Mouse (Mus musculus) hindbrain, embryonic 16.5 days (tissue): Measurements from ENCODE around the gene Ubr4. TPM values are rescaled to one million over a fixed set of nuclear protein-coding genes. Genes with fewer than 3 reads are reported as not detected.
"Not testable (repeated sequence)": the region's sequence is repeated elsewhere in the genome, so short reads cannot be mapped to it uniquely, and the experiment has no call there.

Experiments used
- ATAC-seq: fragments of 200-750 bp; cut with Nextera tagmentation; 2 replicates; pipeline ENCODE4 v1.8.0; 2017; ENCODE audit warnings: moderate TSS enrichment, moderate library complexity
- H3K27ac ChIP-seq: fragments of 300-500 bp; sonication (generic); 2 replicates; pipeline ENCODE4 v1.5.1; 2014; ENCODE audit warnings: low read depth, mild to moderate bottlenecking, control low read depth, low read length, moderate library complexity
- H3K27me3 ChIP-seq: fragments of 300-500 bp; sonication (generic); replicated peaks from 2 replicates; pipeline ENCODE4 v1.6.1; 2014; ENCODE audit warnings: low read length; ENCODE audit not compliant: control insufficient read depth, insufficient read depth
- H3K36me3 ChIP-seq: fragments of 300-500 bp; sonication (generic); 2 replicates; pipeline ENCODE4 v1.6.1; 2014; ENCODE audit warnings: mild to moderate bottlenecking, low read length, moderate library complexity, mixed read lengths; ENCODE audit not compliant: control insufficient read depth, insufficient read depth
- H3K4me1 ChIP-seq: fragments of 300-500 bp; sonication (generic); 2 replicates; pipeline ENCODE4 v1.6.1; 2014; ENCODE audit warnings: low read depth, low read length; ENCODE audit not compliant: control insufficient read depth, insufficient read depth
- H3K4me2 ChIP-seq: fragments of 300-500 bp; sonication (generic); 2 replicates; pipeline ENCODE4 v1.6.1; 2014; ENCODE audit warnings: mild to moderate bottlenecking, low read length, control low read depth, moderate library complexity
- H3K4me3 ChIP-seq: fragments of 300-500 bp; sonication (generic); 2 replicates; pipeline ENCODE4 v1.5.1; 2014; ENCODE audit warnings: mild to moderate bottlenecking, low read length, control low read depth, moderate library complexity
- H3K9ac ChIP-seq: fragments of 300-500 bp; sonication (generic); 2 replicates; pipeline ENCODE4 v1.6.1; 2014; ENCODE audit warnings: low read depth, mild to moderate bottlenecking, control low read depth, low read length, moderate library complexity
- H3K9me3 ChIP-seq: fragments of 300-500 bp; sonication (generic); 2 replicates; pipeline ENCODE4 v1.6.1; 2014; ENCODE audit warnings: mild to moderate bottlenecking, low read length, moderate library complexity; ENCODE audit not compliant: control insufficient read depth
- WGBS: fragments of 180-500 bp; shearing (Covaris S2); extraction: QIAGEN DNeasy Blood & Tissue Kit; methylation state at CpG from one replicate; pipeline ENCODE4 v1.1.7; 2014; 5-methylcytosine and 5-hydroxymethylcytosine counted together
- polyA plus RNA-seq: library from polyadenylated mRNA; unstranded; fragments of >200 nt; fragmentation: Nextera tagmentation; extraction: Ambion mirVana; gene quantifications from 2 replicates; pipeline ENCODE4 v1.2.1, GENCODE M21; 2015

Ubr4 gene
- polyA plus RNA-seq, 1 experiment from 2014 or later: 82.1 TPM

DNA sequence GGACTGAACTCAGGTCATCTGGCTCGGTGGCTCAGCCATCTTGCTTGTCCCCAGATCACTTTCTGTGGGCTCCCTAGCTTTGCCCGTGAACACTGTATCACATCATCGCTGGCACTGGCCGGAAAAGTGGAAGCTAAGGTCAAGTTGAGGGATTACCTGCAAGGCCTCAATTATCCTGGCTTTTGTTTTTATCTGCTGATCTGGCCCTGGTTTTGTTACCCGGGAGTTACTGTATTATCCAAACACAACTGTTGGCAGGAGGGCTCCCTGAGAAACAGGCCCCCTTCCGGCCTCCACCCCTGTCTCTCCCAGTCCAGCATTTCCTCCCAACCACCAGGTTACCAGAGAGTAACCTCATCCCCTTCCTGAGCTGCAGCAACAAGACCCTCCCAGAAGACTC, 166.8 kb downstream of the Ubr4 start:
- Histone ChIP-seq H3K36me3 (no peaks in the 10 kb centered on the region), H3K9me3 (no peaks in the 10 kb centered on the region), H3K4me3 (no peak overlapping the region), H3K4me1 (no peaks in the 10 kb centered on the region), H3K27me3 (no peaks in the 10 kb centered on the region), H3K27ac (no peak overlapping the region), H3K4me2 (no peak overlapping the region), H3K9ac (no peak overlapping the region)
- 74% methylated on average over 6 of the region's 6 CpGs for WGBS
- ATAC-seq: no peak

DNA sequence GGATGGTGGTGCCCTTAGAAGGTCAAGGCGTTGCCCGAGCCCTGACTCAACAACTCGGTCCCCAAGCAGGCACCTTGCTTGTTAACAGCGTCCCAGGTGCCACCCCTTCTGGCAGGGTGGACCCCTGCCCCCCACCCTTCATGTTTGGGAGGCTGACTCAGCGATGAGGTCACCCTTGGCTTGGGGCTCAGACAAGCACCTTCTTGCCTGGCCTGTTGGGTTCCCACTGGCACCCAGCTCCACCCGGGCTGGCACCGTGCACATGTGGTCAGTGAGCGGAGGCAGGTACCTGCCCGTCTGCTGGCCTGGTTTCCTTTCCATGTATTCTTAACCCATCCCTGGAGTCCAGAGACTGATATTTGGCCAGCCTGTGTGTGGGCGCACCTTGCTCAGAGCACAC, 169.5 kb downstream of the Ubr4 start:
- Histone ChIP-seq H3K4me2 (no peak overlapping the region), H3K4me1 (peaks cover 4% of the 10 kb centered on the region), H3K27ac (no peak overlapping the region), H3K4me3 (no peak overlapping the region), H3K36me3 (no peaks in the 10 kb centered on the region), H3K9me3 (no peaks in the 10 kb centered on the region), H3K9ac (no peak overlapping the region), H3K27me3 (no peaks in the 10 kb centered on the region)
- WGBS: 89% methylated on average over 10 of the region's 10 CpGs
- ATAC-seq: no peak

DNA sequence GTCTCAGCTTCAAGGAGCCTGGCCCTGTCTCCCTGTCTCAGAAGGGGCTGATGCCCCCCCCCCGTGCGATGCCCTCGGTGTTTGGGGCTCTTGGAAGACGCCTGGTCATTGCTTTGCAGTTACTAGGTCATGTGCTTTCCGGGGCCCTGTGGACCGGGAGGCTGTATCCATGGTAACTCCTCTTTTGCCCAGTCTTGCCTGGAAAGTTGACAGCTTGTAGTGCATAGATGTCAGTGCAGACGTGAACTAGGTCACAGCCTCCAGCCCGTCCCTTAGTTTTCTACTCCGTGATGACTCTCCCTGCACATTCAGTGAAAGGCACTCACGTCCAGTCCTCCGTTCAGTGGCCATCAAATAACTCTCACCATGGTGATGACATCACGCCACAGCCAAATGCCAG, 174.1 kb downstream of the Ubr4 start:
- peak; percentile 67 for ATAC-seq
- no peaks in the 10 kb centered on the region for H3K36me3 ChIP-seq
- no peak overlapping the region for H3K9ac ChIP-seq
- 46% methylated on average over 12 of the region's 12 CpGs for WGBS
- H3K27ac ChIP-seq: no peak overlapping the region
- H3K4me3 ChIP-seq: no peak overlapping the region
- H3K4me2 ChIP-seq: no peak overlapping the region
- H3K27me3 ChIP-seq: no peaks in the 10 kb centered on the region
- H3K9me3 ChIP-seq: no peaks in the 10 kb centered on the region
- peaks cover 4% of the 10 kb centered on the region for H3K4me1 ChIP-seq

DNA sequence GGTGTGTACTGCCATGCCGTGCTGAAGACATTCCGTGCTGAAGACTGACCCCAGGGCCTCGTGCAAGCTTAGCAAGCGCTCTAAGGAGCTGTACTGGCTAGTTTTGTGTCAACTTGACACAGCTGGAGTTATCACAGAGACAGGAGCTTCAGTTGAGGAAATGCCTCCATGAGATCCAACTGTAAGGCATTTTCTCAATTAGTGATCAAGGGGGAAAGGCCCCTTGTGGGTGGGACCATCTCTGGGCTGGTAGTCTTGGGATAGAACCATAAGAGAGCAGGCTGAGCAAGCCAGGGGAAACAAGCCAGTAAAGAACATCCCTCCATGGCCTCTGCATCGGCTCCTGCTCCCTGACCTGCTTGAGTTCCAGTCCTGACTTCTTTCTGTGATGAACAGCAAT, 177.8 kb downstream of the Ubr4 start, which contains the start of gene Iffo2:
Iffo2 (plus strand) TSS at position 301 of the 400 bp plus-strand sequence.
- not testable (repeated sequence) for H3K4me3 ChIP-seq, H3K9me3 ChIP-seq, H3K4me2 ChIP-seq, H3K27me3 ChIP-seq, ATAC-seq, H3K36me3 ChIP-seq, H3K9ac ChIP-seq, H3K27ac ChIP-seq, H3K4me1 ChIP-seq
- 86% methylated on average over 5 of the region's 5 CpGs for WGBS

DNA sequence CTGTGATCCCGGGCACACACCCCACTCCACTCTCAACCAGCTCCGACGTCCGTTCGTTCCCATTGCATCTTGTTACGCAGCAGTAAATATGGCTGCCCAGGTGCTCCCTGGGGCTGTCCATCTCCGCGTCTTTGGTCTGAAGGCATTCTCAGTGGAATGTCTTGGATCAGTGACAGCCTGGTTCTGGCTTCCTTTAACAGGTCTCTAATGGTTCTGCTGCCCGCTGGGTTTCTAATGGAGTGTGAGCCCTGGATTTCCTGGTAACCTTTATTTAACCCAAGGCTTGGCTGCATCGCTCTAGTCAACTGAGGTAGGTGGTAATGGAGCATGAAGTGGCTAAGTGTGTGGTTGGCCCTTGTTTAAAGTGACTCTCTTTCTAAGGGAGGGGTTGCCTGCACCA, 179.7 kb downstream of the Ubr4 start:
- no peaks in the 10 kb centered on the region for H3K36me3 ChIP-seq
- no peak overlapping the region for H3K27ac ChIP-seq
- no peaks in the 10 kb centered on the region for H3K4me1 ChIP-seq
- no peaks in the 10 kb centered on the region; the same call in 1 of the 2 replicates for H3K27me3 ChIP-seq
- no peak for ATAC-seq
- no peak overlapping the region for H3K4me2 ChIP-seq
- no peaks in the 10 kb centered on the region for H3K9me3 ChIP-seq
- 89% methylated on average over 10 of the region's 10 CpGs for WGBS
- H3K4me3 ChIP-seq: no peak overlapping the region
- no peak overlapping the region for H3K9ac ChIP-seq

DNA sequence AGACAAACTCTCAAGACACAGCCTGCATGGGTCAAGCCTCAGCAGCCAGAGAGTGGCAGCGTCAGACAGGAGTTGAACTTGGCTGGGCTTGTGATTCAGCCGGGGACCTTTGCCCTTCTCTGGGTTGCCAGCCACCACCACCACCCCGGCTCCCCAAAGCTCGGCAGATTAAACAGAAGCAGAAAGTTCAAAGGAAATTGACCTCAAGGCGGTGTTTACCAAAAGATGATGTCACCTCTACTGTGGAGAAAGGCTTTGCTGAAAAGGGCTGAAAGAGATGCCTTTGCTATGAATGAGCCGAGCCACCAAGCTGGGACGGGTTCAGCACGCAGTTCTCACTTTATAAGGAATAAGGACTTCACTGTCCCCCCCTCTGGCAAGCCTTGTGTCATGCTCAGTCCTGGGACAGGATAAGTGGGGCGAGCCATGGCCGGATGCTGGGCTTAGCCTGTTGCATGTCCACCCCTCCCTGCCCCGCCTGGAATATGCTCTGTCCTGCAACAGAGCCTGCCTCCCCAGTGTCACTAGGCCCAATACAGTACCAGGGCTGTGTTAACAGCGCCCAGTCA, 182.8 kb downstream of the Ubr4 start:
- WGBS: 22% methylated on average over 12 of the region's 12 CpGs
- Histone ChIP-seq H3K9me3 (no peaks in the 10 kb centered on the region), H3K4me2 (no peak overlapping the region), H3K36me3 (no peaks in the 10 kb centered on the region), H3K27me3 (no peaks in the 10 kb centered on the region; the same call in 1 of the 2 replicates), H3K4me1 (no peaks in the 10 kb centered on the region), H3K4me3 (no peak overlapping the region), H3K9ac (no peak overlapping the region), H3K27ac (no peak overlapping the region)
- ATAC-seq: peak; percentile 48; the same call in 1 of the 2 replicates

- Histone ChIP-seq H3K27ac (no peak overlapping the region), H3K36me3 (no peaks in the 10 kb centered on the region), H3K27me3 (no peaks in the 10 kb centered on the region; the same call in 1 of the 2 replicates), H3K4me3 (no peak overlapping the region), H3K9me3 (no peaks in the 10 kb centered on the region), H3K9ac (no peak overlapping the region), H3K4me2 (no peak overlapping the region), H3K4me1 (no peaks in the 10 kb centered on the region)
- 50% methylated on average over 7 of the region's 7 CpGs for WGBS
- 0 out of 2 replicates have a peak, but pooled peaks have one; percentile 27 for ATAC-seq
These were observed 183.3 kb downstream of the Ubr4 start for GRCm38 (mm10) chr4:139535719-139536118.

DNA sequence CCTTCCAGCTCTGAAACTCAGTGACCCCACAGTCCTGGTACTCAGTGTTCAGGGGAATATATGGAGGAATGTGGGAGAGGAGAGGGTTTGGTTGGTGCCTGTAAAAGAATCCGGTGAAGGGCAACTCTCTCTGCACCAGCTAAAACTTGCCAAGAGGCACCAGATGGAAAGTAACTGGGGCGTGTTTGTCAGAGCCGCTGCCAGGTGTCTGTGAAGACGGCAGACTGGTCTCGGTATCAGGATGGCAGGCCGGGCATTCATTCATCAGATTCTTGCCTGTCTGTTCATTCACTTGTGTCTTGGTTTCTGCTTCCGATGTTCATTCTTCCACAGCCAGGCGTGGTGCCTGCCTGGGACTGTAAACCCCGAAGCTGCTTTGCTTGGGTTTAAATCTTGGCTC, 184.3 kb downstream of the Ubr4 start:
- H3K9me3 ChIP-seq: no peaks in the 10 kb centered on the region
- ATAC-seq: no peak
- H3K4me3 ChIP-seq: no peak overlapping the region
- no peak overlapping the region for H3K9ac ChIP-seq
- no peaks in the 10 kb centered on the region; the same call in 1 of the 2 replicates for H3K27me3 ChIP-seq
- no peak overlapping the region for H3K4me2 ChIP-seq
- 79% methylated on average over 9 of the region's 9 CpGs for WGBS
- H3K4me1 ChIP-seq: no peaks in the 10 kb centered on the region
- H3K36me3 ChIP-seq: no peaks in the 10 kb centered on the region
- no peak overlapping the region for H3K27ac ChIP-seq
